Mouse (Mus musculus) cortical plate, adult 2 months (tissue): ENCODE data around the gene Foxn3.

Source experiments
- CTCF ChIP-seq: fragments of 200-500 bp; IDR thresholded peaks from 2 replicates; pipeline ENCODE4 v1.5.1; 2011; ENCODE audit warnings: mild to moderate bottlenecking, control low read depth, low read length; ENCODE audit not compliant: insufficient read depth; ENCODE audit errors: extremely low read depth
- POLR2A ChIP-seq: fragments of 200-500 bp; IDR thresholded peaks from 2 replicates; pipeline ENCODE4 v1.6.1; 2011; ENCODE audit warnings: mild to moderate bottlenecking, low read length, control low read depth; ENCODE audit not compliant: insufficient read depth; ENCODE audit errors: extremely low read depth

- TF ChIP-seq CTCF = no peak
- TF ChIP-seq POLR2A = no peak
These were observed 357.6 kb downstream of the Foxn3 start for GRCm38 (mm10) chr12:99205734-99206133.
